Mouse (Mus musculus): Measurements from ENCODE around the gene Ppp1r2. TPM values are rescaled to one million over a fixed set of nuclear protein-coding genes. Genes with fewer than 3 reads are reported as not detected.

The Ppp1r2 gene
- 10 to 100 TPM; 71.9 to 81.2 TPM for total RNA-seq (2023)

GRCm38 (mm10) chr16:31274674-31275460 lies at the start of gene Ppp1r2:
Gene Ppp1r2, minus strand, starts transcription at chr16:31275277.

GRCm38 (mm10) chr16:31314497-31315233 lies 39.6 kb upstream of the Ppp1r2 start, which contains the start of gene Apod:
Gene Apod, minus strand, starts transcription at chr16:31314808.

Other genes with a start within 250 kb of the Ppp1r2 start
- gene Xxylt1, start 193.8 kb downstream of the Ppp1r2 start, total RNA-seq (2023) = 1 to 10 TPM; 3.2 to 3.4 TPM
- gene Acap2, start 74.0 kb downstream of the Ppp1r2 start, total RNA-seq (2023) = 10 to 100 TPM; 83.4 to 92.3 TPM
- not detected for gene Apod, start 39.5 kb upstream of the Ppp1r2 start, total RNA-seq (2023)
- gene Bdh1, start 147.0 kb upstream of the Ppp1r2 start, total RNA-seq (2023) = under 1 TPM; 0.53 to 0.88 TPM